Mouse (Mus musculus): ENCODE results near the gene Bcl6b. TPM values are rescaled to one million over a fixed set of nuclear protein-coding genes. Genes with fewer than 3 reads are reported as not detected.

Bcl6b gene
- polyA plus RNA-seq, 1 experiment, result 1.9 TPM

GRCm38 (mm10) chr11:70238591-70239440 lies 9.2 kb upstream of the Bcl6b start:
- TF ChIP-seq CTCF (IDR thresholded peaks at IDR 0.05; ENCODE audit: control insufficient read depth, insufficient read depth, insufficient replicate concordance, low read depth, low read length), result no peak
- TF ChIP-seq POLR2A (IDR thresholded peaks at IDR 0.05; ENCODE audit: control insufficient read depth, low read depth, low read length), result no peak
- H3K27ac ChIP-seq (ENCODE audit: control insufficient read depth, insufficient read depth, low read depth, low read length), result peak overlapping the region; percentile 95
- H3K27me3 ChIP-seq (ENCODE audit: control insufficient read depth, insufficient read depth, low read length), result no peaks in the 10 kb centered on the region
- H3K4me3 ChIP-seq (ENCODE audit: control insufficient read depth, low read depth, low read length), result peak overlapping the region; percentile 90
- H3K4me1 ChIP-seq (ENCODE audit: control insufficient read depth, insufficient read depth, low read length), result peaks cover 9% of the 10 kb centered on the region
- no peaks in the 10 kb centered on the region for H3K36me3 ChIP-seq (ENCODE audit: control insufficient read depth, insufficient read depth, low read length)

DNA sequence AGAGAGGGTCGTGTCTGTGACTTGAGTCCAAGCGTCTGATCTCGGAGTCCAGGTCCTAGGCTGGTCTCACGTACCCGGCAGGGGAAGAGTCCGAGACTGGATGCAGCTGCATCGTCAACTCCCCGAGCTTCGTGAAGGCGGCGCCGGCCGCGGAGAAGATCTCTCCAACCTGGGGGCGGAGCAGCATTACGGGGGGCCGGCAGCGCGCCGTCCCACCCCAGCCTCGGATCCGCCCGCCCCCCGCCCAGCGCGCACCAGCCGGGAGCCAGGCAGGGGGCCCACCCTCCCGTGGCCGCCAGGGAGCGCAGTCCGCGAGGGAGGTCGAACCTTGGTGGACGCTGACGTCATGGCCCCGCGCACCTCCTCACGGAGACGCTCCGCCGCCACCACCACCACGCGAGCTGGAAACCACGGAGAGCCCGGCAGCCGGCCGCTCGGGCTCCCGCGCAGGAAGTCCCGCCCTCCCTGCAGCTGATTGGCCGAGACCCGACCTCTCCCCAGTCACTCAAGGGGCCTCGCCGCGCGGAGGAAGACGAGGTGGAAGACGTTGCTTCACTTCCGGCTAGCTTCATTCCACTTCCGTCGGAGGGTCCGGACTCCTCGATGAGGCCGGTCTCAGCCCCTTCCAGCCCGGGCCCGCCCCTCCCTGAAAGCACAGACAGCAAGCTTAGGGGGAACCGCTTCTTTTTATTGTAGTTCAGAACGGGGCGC lies 8.0 kb upstream of the Bcl6b start, which contains the start of gene 0610010K14Rik:
0610010K14Rik (minus strand) TSS at position 458 of the 711 bp plus-strand sequence.
- peak within 1 kb of the TSS; percentile 90 for H3K4me3 ChIP-seq (ENCODE audit: control insufficient read depth, low read depth, low read length)
- H3K27me3 ChIP-seq (ENCODE audit: control insufficient read depth, insufficient read depth, low read length), result no peaks in the 10 kb centered on the region
- peak within 1 kb of the TSS; percentile 95 for H3K27ac ChIP-seq (ENCODE audit: control insufficient read depth, insufficient read depth, low read depth, low read length)
- H3K4me1 ChIP-seq (ENCODE audit: control insufficient read depth, insufficient read depth, low read length), result peaks cover 18% of the 10 kb centered on the region
- peak; percentile 89 for TF ChIP-seq POLR2A (IDR thresholded peaks at IDR 0.05; ENCODE audit: control insufficient read depth, low read depth, low read length)
- TF ChIP-seq CTCF (IDR thresholded peaks at IDR 0.05; ENCODE audit: control insufficient read depth, insufficient read depth, insufficient replicate concordance, low read depth, low read length), result peak; percentile 50; the same call in 1 of the 2 replicates
- no peaks in the 10 kb centered on the region for H3K36me3 ChIP-seq (ENCODE audit: control insufficient read depth, insufficient read depth, low read length)

DNA sequence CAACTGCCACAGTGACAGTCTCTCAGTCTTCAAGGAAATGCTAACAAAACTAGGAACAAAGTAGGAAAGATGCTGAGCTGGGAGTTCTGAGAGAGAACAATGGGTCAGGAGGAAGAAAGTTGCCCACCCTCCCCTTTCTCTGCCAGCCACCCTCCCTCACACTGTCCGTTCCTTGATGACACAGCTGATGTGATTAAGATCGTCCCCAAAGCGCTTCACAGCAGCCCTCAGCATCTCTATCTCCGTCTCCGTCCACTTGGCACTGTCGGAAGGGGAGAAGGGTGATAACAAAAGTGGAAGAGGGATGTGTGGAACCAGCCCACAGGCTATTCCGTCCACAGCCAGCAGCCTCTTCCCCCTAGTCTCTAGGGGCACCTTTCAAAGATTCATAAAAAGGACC lies 7.1 kb upstream of the Bcl6b start:
- no peaks in the 10 kb centered on the region for H3K36me3 ChIP-seq (ENCODE audit: control insufficient read depth, insufficient read depth, low read length)
- no peak for TF ChIP-seq CTCF (IDR thresholded peaks at IDR 0.05; ENCODE audit: control insufficient read depth, insufficient read depth, insufficient replicate concordance, low read depth, low read length)
- TF ChIP-seq POLR2A (IDR thresholded peaks at IDR 0.05; ENCODE audit: control insufficient read depth, low read depth, low read length), result no peak
- H3K27ac ChIP-seq (ENCODE audit: control insufficient read depth, insufficient read depth, low read depth, low read length), result peak overlapping the region; percentile 5; the same call in 1 of the 2 replicates
- no peaks in the 10 kb centered on the region for H3K27me3 ChIP-seq (ENCODE audit: control insufficient read depth, insufficient read depth, low read length)
- H3K4me3 ChIP-seq (ENCODE audit: control insufficient read depth, low read depth, low read length), result no peak overlapping the region
- peaks cover 23% of the 10 kb centered on the region for H3K4me1 ChIP-seq (ENCODE audit: control insufficient read depth, insufficient read depth, low read length)

DNA sequence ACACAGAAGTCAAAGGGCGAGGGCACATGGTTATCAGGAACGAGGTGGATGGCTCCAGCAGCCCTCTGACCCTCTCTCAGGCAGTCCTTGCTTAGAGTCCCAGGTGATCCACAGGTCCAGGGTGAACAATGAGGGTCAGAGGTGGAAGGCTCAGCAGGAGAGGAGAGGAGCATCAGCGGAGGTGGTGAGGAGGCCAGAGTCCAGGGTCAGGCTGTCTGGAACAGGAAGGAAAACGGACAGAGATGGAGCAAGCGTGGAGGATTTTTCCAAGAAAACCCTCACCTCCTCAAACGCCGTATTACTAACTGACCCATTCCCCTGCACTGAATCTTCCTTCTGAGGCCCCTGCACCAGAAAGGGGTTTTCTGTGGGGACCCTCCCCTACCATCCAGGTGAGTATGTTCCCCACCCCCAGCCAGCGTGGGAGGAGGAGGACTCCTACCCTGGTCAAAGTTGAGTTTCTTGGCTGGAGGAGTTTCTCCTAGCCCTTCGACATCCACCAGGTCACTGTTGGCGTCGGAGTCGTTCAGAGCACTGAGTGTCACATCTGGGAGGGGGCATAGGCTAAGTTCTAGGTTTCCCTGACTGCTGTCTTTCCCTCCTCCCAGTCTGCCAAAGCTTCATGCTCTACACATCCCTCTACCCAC lies 5.8 kb upstream of the Bcl6b start:
- TF ChIP-seq POLR2A (IDR thresholded peaks at IDR 0.05; ENCODE audit: control insufficient read depth, low read depth, low read length), result no peak
- TF ChIP-seq CTCF (IDR thresholded peaks at IDR 0.05; ENCODE audit: control insufficient read depth, insufficient read depth, insufficient replicate concordance, low read depth, low read length), result no peak
- Histone ChIP-seq H3K27me3 (ENCODE audit: control insufficient read depth, insufficient read depth, low read length) (no peaks in the 10 kb centered on the region; the same call in 1 of the 2 replicates), H3K4me1 (ENCODE audit: control insufficient read depth, insufficient read depth, low read length) (peaks cover 26% of the 10 kb centered on the region), H3K27ac (ENCODE audit: control insufficient read depth, insufficient read depth, low read depth, low read length) (no peak overlapping the region), H3K36me3 (ENCODE audit: control insufficient read depth, insufficient read depth, low read length) (no peaks in the 10 kb centered on the region), H3K4me3 (ENCODE audit: control insufficient read depth, low read depth, low read length) (no peak overlapping the region)

- TF ChIP-seq CTCF (IDR thresholded peaks at IDR 0.05; ENCODE audit: control insufficient read depth, insufficient read depth, insufficient replicate concordance, low read depth, low read length), result no peak; the same call in 1 of the 2 replicates
- no peak for TF ChIP-seq POLR2A (IDR thresholded peaks at IDR 0.05; ENCODE audit: control insufficient read depth, low read depth, low read length)
- no peaks in the 10 kb centered on the region; the same call in 1 of the 2 replicates for H3K27me3 ChIP-seq (ENCODE audit: control insufficient read depth, insufficient read depth, low read length)
- peaks cover 33% of the 10 kb centered on the region for H3K4me1 ChIP-seq (ENCODE audit: control insufficient read depth, insufficient read depth, low read length)
- H3K4me3 ChIP-seq (ENCODE audit: control insufficient read depth, low read depth, low read length), result no peak overlapping the region
- H3K36me3 ChIP-seq (ENCODE audit: control insufficient read depth, insufficient read depth, low read length), result no peaks in the 10 kb centered on the region
- peak overlapping the region; percentile 65 for H3K27ac ChIP-seq (ENCODE audit: control insufficient read depth, insufficient read depth, low read depth, low read length)
Observed at GRCm38 (mm10) chr11:70234497-70234896, 4.9 kb upstream of the Bcl6b start.

DNA sequence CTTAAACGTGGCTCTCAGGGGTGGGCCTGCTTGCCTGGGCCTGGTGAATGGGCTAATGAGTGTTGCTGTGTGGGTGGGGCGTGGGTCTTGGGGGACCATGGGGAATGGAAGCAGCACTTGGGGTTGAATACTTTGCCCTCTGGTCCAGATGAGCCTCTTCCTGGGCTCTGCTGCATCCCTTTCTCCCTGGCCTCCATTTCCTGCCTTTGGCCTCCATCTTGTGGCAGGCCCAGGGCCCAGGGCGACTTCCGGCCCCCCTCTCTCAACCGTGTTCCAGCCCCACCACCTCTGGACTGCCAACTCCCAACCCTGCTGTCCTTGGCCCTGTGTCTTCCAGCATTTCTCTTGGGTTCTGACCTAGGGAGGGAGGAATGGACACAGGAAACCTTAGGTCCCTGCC lies 4.4 kb upstream of the Bcl6b start:
- H3K27me3 ChIP-seq (ENCODE audit: control insufficient read depth, insufficient read depth, low read length), result no peaks in the 10 kb centered on the region; the same call in 1 of the 2 replicates
- TF ChIP-seq POLR2A (IDR thresholded peaks at IDR 0.05; ENCODE audit: control insufficient read depth, low read depth, low read length), result no peak
- TF ChIP-seq CTCF (IDR thresholded peaks at IDR 0.05; ENCODE audit: control insufficient read depth, insufficient read depth, insufficient replicate concordance, low read depth, low read length), result no peak
- H3K4me1 ChIP-seq (ENCODE audit: control insufficient read depth, insufficient read depth, low read length), result peaks cover 38% of the 10 kb centered on the region
- no peak overlapping the region; the same call in 1 of the 2 replicates for H3K4me3 ChIP-seq (ENCODE audit: control insufficient read depth, low read depth, low read length)
- peak overlapping the region; percentile 65 for H3K27ac ChIP-seq (ENCODE audit: control insufficient read depth, insufficient read depth, low read depth, low read length)
- no peaks in the 10 kb centered on the region for H3K36me3 ChIP-seq (ENCODE audit: control insufficient read depth, insufficient read depth, low read length)

All from testis, adult 2 months (tissue).